18 mouse cellular contexts compared by ENCODE assay signal in the genomic region with DNA sequence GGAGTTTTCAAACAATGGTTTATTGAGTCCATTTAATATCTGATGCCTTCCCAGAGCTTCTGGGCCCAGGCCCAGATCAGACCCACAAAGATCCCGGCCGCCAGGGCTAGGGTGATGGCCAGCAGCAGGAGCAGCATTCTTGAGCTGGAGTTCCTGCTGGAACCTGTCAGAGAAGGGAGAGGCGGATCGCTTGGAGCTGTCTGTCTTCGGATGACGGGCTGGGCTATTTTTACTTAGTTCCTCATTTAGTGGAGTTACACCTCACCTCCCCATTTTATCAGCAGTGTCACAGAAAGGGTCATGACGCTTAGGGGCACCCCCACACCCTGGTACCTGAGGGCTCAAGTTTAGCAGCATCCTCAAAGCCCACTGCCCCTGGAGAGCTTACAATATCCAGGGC. TPM values are rescaled to one million over a fixed set of nuclear protein-coding genes. Genes with fewer than 3 reads are reported as not detected.
DNase-seq lines count a peak whose midpoint lies in the region; ATAC-seq and TF ChIP-seq lines count a peak whose summit lies in the region.
"Had no signal": no experiment of that assay in that cellular context is flagged by ENCODE, and none has a peak within 500 bp of the region (broad histone marks: within the 10 kb centered on the region; RNA-seq: fewer than 3 reads in every experiment).

No protein-coding gene starts in this region.

- intact Hi-C loops in heart, adult 2 months (cut with DNase I), result no loop called here

- no peaks in the 10 kb centered on the region for H3K36me3 ChIP-seq in heart, embryonic 16.5 days (ENCODE audit: control insufficient read depth, insufficient read depth)
- H3K36me3 ChIP-seq in heart, adult 2 months (ENCODE audit: control insufficient read depth, insufficient read depth, low read length), result no peaks in the 10 kb centered on the region
- no peaks in the 10 kb centered on the region for H3K36me3 ChIP-seq in MEL (ENCODE audit: control insufficient read depth in 1 of 2, insufficient read depth in 2 of 2, low read length in 2 of 2)
- H3K36me3 ChIP-seq in thymus, adult 2 months (ENCODE audit: control insufficient read depth, insufficient read depth, low read length), result no peaks in the 10 kb centered on the region
- H3K36me3 ChIP-seq: hindbrain, embryonic 10.5 days; liver, embryonic 12.5 days had no signal

- H3K9ac ChIP-seq in heart, embryonic 16.5 days (ENCODE audit: low read length), result peak overlapping the region; percentile 8
- no peak overlapping the region for H3K9ac ChIP-seq in heart, adult 2 months (ENCODE audit: low read depth, low read length)
- no peak overlapping the region for H3K9ac ChIP-seq in MEL (ENCODE audit: control insufficient read depth, low read depth, low read length, poor library complexity, severe bottlenecking)
- H3K9ac ChIP-seq: liver, embryonic 12.5 days had no signal

- WGBS in heart, embryonic 16.5 days, result 17% methylated on average over 7 of the region's 7 CpGs
- WGBS in heart, adult 2 months, result 30% methylated on average over 7 of the region's 7 CpGs
- WGBS in thymus, adult 2 months, result 3% methylated on average over 7 of the region's 7 CpGs

- no peaks in the 10 kb centered on the region for H3K9me3 ChIP-seq in heart, embryonic 16.5 days (replicated peaks; ENCODE audit: control insufficient read depth, low read length)
- no peaks in the 10 kb centered on the region for H3K9me3 ChIP-seq in MEL (replicated peaks; ENCODE audit: insufficient read depth, low read length)
- H3K9me3 ChIP-seq: hindbrain, embryonic 10.5 days; liver, embryonic 12.5 days had no signal

- H3K27ac ChIP-seq in heart, embryonic 16.5 days (ENCODE audit: low read length), result peak overlapping the region; percentile 67
- no peak overlapping the region for H3K27ac ChIP-seq in heart, adult 2 months
- no peak overlapping the region for H3K27ac ChIP-seq in MEL (ENCODE audit: control insufficient read depth, low read depth, low read length)
- H3K27ac ChIP-seq in bone marrow macrophage, adult 2 months (ENCODE audit: insufficient read depth, low read depth, low read length), result no peak overlapping the region
- H3K27ac ChIP-seq in thymus, adult 2 months (ENCODE audit: control insufficient read depth, insufficient read depth, low read length), result no peak overlapping the region
- H3K27ac ChIP-seq: hindbrain, embryonic 10.5 days; liver, embryonic 12.5 days had no signal

- DNase-seq in heart, adult 2 months, result no peak
- DNase-seq in MEL (ENCODE audit: low read depth, low spot score), result peak; percentile 73
- DNase-seq in thymus, adult 2 months, result no peak
- no peak for DNase-seq in retina, embryonic 14.5 days (ENCODE audit: low spot score)
- DNase-seq: adrenal gland, postnatal 14 days; cerebellum, postnatal 14 days; kidney, postnatal 36 days; layer of hippocampus, postnatal 36 days; left cerebral cortex, postnatal 4 days; thymus, adult 18-20 months had no signal

- TF ChIP-seq EP300 in heart, adult 2 months (IDR thresholded peaks at IDR 0.05; ENCODE audit: insufficient read depth, low read depth, low read length), result no peak
- TF ChIP-seq EP300 in MEL (IDR thresholded peaks at IDR 0.05; ENCODE audit: low read depth in 1 of 2, low read length in 2 of 2), result peak; percentile 37 to 67

- no peak for TF ChIP-seq RAD21 in MEL (IDR thresholded peaks at IDR 0.05; ENCODE audit: low read depth, low read length)

- no peak overlapping the region for H3K4me3 ChIP-seq in heart, embryonic 16.5 days (ENCODE audit: low read length)
- no peak overlapping the region for H3K4me3 ChIP-seq in heart, adult 2 months
- H3K4me3 ChIP-seq in MEL (ENCODE audit: control insufficient read depth in 1 of 2, insufficient read depth in 1 of 2, low read depth in 2 of 2, low read length in 2 of 2), result no peak overlapping the region
- peak overlapping the region; percentile 7; the same call in 1 of the 2 replicates for H3K4me3 ChIP-seq in bone marrow macrophage, adult 2 months (ENCODE audit: insufficient read depth, low read length)
- no peak overlapping the region for H3K4me3 ChIP-seq in thymus, adult 2 months (ENCODE audit: control insufficient read depth, insufficient read depth, low read length)
- H3K4me3 ChIP-seq: hindbrain, embryonic 10.5 days; liver, embryonic 12.5 days had no signal

- no peak for TF ChIP-seq CTCF in heart, adult 2 months (IDR thresholded peaks at IDR 0.05)
- no peak for TF ChIP-seq CTCF in MEL (IDR thresholded peaks at IDR 0.05 in 2 of 3, conservative IDR thresholded peaks at IDR 0.05 in 1 of 3; ENCODE audit: control insufficient read depth in 1 of 3, insufficient read depth in 1 of 3, low read depth in 2 of 3, low read length in 3 of 3, poor library complexity in 1 of 3, severe bottlenecking in 1 of 3)
- no peak for TF ChIP-seq CTCF in bone marrow macrophage, adult 2 months (IDR thresholded peaks at IDR 0.05; ENCODE audit: low read depth, low read length)
- no peak for TF ChIP-seq CTCF in thymus, adult 2 months (IDR thresholded peaks at IDR 0.05; ENCODE audit: borderline replicate concordance, control insufficient read depth, extremely low read depth, insufficient read depth, low read length, poor library complexity)

- ATAC-seq in heart, embryonic 16.5 days (replicated peaks; ENCODE audit: extremely low read depth, insufficient read depth, low FRiP score), result peak; percentile 46; the same call in 1 of the 2 replicates
- ATAC-seq in neutrophil, adult 5-6 weeks (ENCODE audit: extremely low read depth, insufficient number of reproducible peaks, low FRiP score, poor library complexity, severe bottlenecking), result peak; percentile 55
- ATAC-seq: intestine, embryonic 16.5 days; liver, embryonic 12.5 days had no signal

- H3K4me2 ChIP-seq in heart, embryonic 16.5 days (ENCODE audit: low read depth, low read length), result no peak overlapping the region; the same call in 1 of the 2 replicates
- H3K4me2 ChIP-seq: liver, embryonic 12.5 days had no signal

- H3K4me1 ChIP-seq in heart, embryonic 16.5 days (ENCODE audit: control insufficient read depth, insufficient read depth, low read length), result peaks cover 18% of the 10 kb centered on the region
- H3K4me1 ChIP-seq in heart, adult 2 months (ENCODE audit: control insufficient read depth, insufficient read depth, low read length), result peaks cover 3% of the 10 kb centered on the region; the same call in 1 of the 2 replicates
- H3K4me1 ChIP-seq in MEL (ENCODE audit: control insufficient read depth in 1 of 2, insufficient read depth in 2 of 2, low read length in 2 of 2), result peaks cover 0 to 10% of the 10 kb centered on the region in 2 experiments; a peak in 2 of 4 replicates
- H3K4me1 ChIP-seq in bone marrow macrophage, adult 2 months (ENCODE audit: control insufficient read depth, insufficient read depth, low read length), result peaks cover 13% of the 10 kb centered on the region
- H3K4me1 ChIP-seq in thymus, adult 2 months (replicated peaks; ENCODE audit: control insufficient read depth, insufficient read depth, low read length), result no peaks in the 10 kb centered on the region
- H3K4me1 ChIP-seq: hindbrain, embryonic 10.5 days had no signal

- H3K79me2 ChIP-seq in heart, adult 2 months (replicated peaks; ENCODE audit: control insufficient read depth, insufficient read depth, low read length), result no peaks in the 10 kb centered on the region
- H3K79me2 ChIP-seq in MEL (ENCODE audit: control insufficient read depth, insufficient read depth, low read length, poor library complexity), result no peaks in the 10 kb centered on the region

- no peaks in the 10 kb centered on the region for H3K27me3 ChIP-seq in heart, embryonic 16.5 days (ENCODE audit: control insufficient read depth, insufficient read depth, low read length)
- H3K27me3 ChIP-seq in heart, adult 2 months (ENCODE audit: control insufficient read depth, insufficient read depth, low read length), result no peaks in the 10 kb centered on the region
- no peaks in the 10 kb centered on the region for H3K27me3 ChIP-seq in MEL (ENCODE audit: control insufficient read depth in 1 of 2, insufficient read depth in 2 of 2, low read length in 2 of 2)
- H3K27me3 ChIP-seq in thymus, adult 2 months (ENCODE audit: control insufficient read depth, insufficient read depth, low read length), result peaks cover 9% of the 10 kb centered on the region; the same call in 1 of the 2 replicates

- TF ChIP-seq POLR2A in heart, adult 2 months (IDR thresholded peaks at IDR 0.05; ENCODE audit: insufficient read depth, low read depth, low read length), result no peak
- no peak for TF ChIP-seq POLR2A in MEL (IDR thresholded peaks at IDR 0.05; ENCODE audit: control insufficient read depth in 1 of 2, insufficient read depth in 1 of 2, low read depth in 1 of 2, low read length in 2 of 2, poor library complexity in 1 of 2)
- no peak for TF ChIP-seq POLR2A in bone marrow macrophage, adult 2 months (IDR thresholded peaks at IDR 0.05; ENCODE audit: borderline replicate concordance, low read depth, low read length)
- TF ChIP-seq POLR2A in thymus, adult 2 months (IDR thresholded peaks at IDR 0.05; ENCODE audit: control insufficient read depth, extremely low read depth, insufficient read depth, low read length, poor library complexity), result no peak

RNA-seq across cellular contexts. Expression of a gene that starts 6.1 kb away (rescaled TPM):
- 0.14 TPM in 1 of 2 replicates, not detected in the other for polyA plus RNA-seq in heart, embryonic 16.5 days (2015; fragmentation: Nextera tagmentation; extraction: Ambion mirVana)
- not detected for total RNA-seq in heart, adult 2 months (2021)
- not detected in 2 replicates for polyA plus RNA-seq in heart, adult 2 months (2012; rRNA removed)
- not detected in 2 replicates for total RNA-seq in MEL (2012; rRNA removed)
- not detected for polyA plus RNA-seq in MEL (2012; ENCODE audit: insufficient read depth in 1 of 2, insufficient read length in 2 of 2, low read depth in 1 of 2, low replicate concordance in 2 of 2, missing spikeins in 1 of 2)
- not detected in 2 replicates for polyA plus RNA-seq in bone marrow macrophage, adult 2 months (2012; ENCODE audit: insufficient read depth, insufficient read length, missing spikeins)
- total RNA-seq in neutrophil, adult 5-6 weeks (2017), result not detected in 2 replicates
- polyA plus RNA-seq in thymus, adult 2 months (2012; rRNA removed), result 0.23 and 0.33 TPM in 2 replicates
- total RNA-seq: adrenal gland, postnatal 14 days; layer of hippocampus, postnatal 36 days had no signal
- polyA plus RNA-seq: embryonic facial prominence, embryonic 11.5 days; intestine, embryonic 16.5 days; liver, embryonic 12.5 days; neural tube, embryonic 14.5 days had no signal

RNA-seq across cellular contexts. Expression of a gene that starts 19.3 kb away (rescaled TPM):
- 35.9 and 37.7 TPM in 2 replicates for polyA plus RNA-seq in heart, embryonic 16.5 days (2015; fragmentation: Nextera tagmentation; extraction: Ambion mirVana)
- total RNA-seq in heart, adult 2 months (2021), result 100 to 1,000 TPM; 216 to 243 TPM
- 432 and 512 TPM in 2 replicates for polyA plus RNA-seq in heart, adult 2 months (2012; rRNA removed)
- total RNA-seq in MEL (2012; rRNA removed), result 154 and 158 TPM in 2 replicates
- 100 to 1,000 TPM; 128 to 363 TPM for polyA plus RNA-seq in MEL (2012; ENCODE audit: insufficient read depth in 1 of 2, insufficient read length in 2 of 2, low read depth in 1 of 2, low replicate concordance in 2 of 2, missing spikeins in 1 of 2)
- 41.4 and 51.6 TPM in 2 replicates for polyA plus RNA-seq in bone marrow macrophage, adult 2 months (2012; ENCODE audit: insufficient read depth, insufficient read length, missing spikeins)
- 32.0 and 58.0 TPM in 2 replicates for total RNA-seq in neutrophil, adult 5-6 weeks (2017)
- 349 and 357 TPM in 2 replicates for polyA plus RNA-seq in thymus, adult 2 months (2012; rRNA removed)

RNA-seq across cellular contexts. Expression of a gene that starts 22.7 kb away (rescaled TPM):
- polyA plus RNA-seq in heart, embryonic 16.5 days (2015; fragmentation: Nextera tagmentation; extraction: Ambion mirVana), result 0.11 and 0.24 TPM in 2 replicates
- not detected for total RNA-seq in heart, adult 2 months (2021)
- 0.09 and 0.10 TPM in 2 replicates for polyA plus RNA-seq in heart, adult 2 months (2012; rRNA removed)
- total RNA-seq in MEL (2012; rRNA removed), result 0.33 and 0.46 TPM in 2 replicates
- polyA plus RNA-seq in MEL (2012; ENCODE audit: insufficient read depth in 1 of 2, insufficient read length in 2 of 2, low read depth in 1 of 2, low replicate concordance in 2 of 2, missing spikeins in 1 of 2), result under 1 TPM in 1 of 2 experiments, not detected in 1; 0.31 TPM
- polyA plus RNA-seq in bone marrow macrophage, adult 2 months (2012; ENCODE audit: insufficient read depth, insufficient read length, missing spikeins), result not detected in 2 replicates
- total RNA-seq in neutrophil, adult 5-6 weeks (2017), result 0.23 and 0.74 TPM in 2 replicates
- polyA plus RNA-seq in thymus, adult 2 months (2012; rRNA removed), result 0.73 and 1.0 TPM in 2 replicates
- total RNA-seq: adrenal gland, postnatal 14 days had no signal
- polyA plus RNA-seq: embryonic facial prominence, embryonic 11.5 days; hindbrain, embryonic 10.5 days had no signal

RNA-seq across cellular contexts. Expression of a gene that starts 32.5 kb away (rescaled TPM):
- 108 and 112 TPM in 2 replicates for polyA plus RNA-seq in heart, embryonic 16.5 days (2015; fragmentation: Nextera tagmentation; extraction: Ambion mirVana)
- 100 to 1,000 TPM; 101 to 109 TPM for total RNA-seq in heart, adult 2 months (2021)
- polyA plus RNA-seq in heart, adult 2 months (2012; rRNA removed), result 160 and 196 TPM in 2 replicates
- 20.6 and 30.4 TPM in 2 replicates for total RNA-seq in MEL (2012; rRNA removed)
- 10 to 100 TPM in 1 of 2 experiments, not detected in 1; 42.4 TPM for polyA plus RNA-seq in MEL (2012; ENCODE audit: insufficient read depth in 1 of 2, insufficient read length in 2 of 2, low read depth in 1 of 2, low replicate concordance in 2 of 2, missing spikeins in 1 of 2)
- polyA plus RNA-seq in bone marrow macrophage, adult 2 months (2012; ENCODE audit: insufficient read depth, insufficient read length, missing spikeins), result 75.4 and 80.6 TPM in 2 replicates
- total RNA-seq in neutrophil, adult 5-6 weeks (2017), result 11.5 and 17.2 TPM in 2 replicates
- polyA plus RNA-seq in thymus, adult 2 months (2012; rRNA removed), result 64.9 and 71.8 TPM in 2 replicates

RNA-seq across cellular contexts. Expression of a gene that starts 34.8 kb away (rescaled TPM):
- polyA plus RNA-seq in heart, embryonic 16.5 days (2015; fragmentation: Nextera tagmentation; extraction: Ambion mirVana), result 17.7 and 18.2 TPM in 2 replicates
- 1 to 10 TPM; 6.9 to 7.1 TPM for total RNA-seq in heart, adult 2 months (2021)
- polyA plus RNA-seq in heart, adult 2 months (2012; rRNA removed), result 3.0 and 3.1 TPM in 2 replicates
- total RNA-seq in MEL (2012; rRNA removed), result 20.2 and 29.5 TPM in 2 replicates
- 10 to 100 TPM in 1 of 2 experiments, not detected in 1; 50.9 TPM for polyA plus RNA-seq in MEL (2012; ENCODE audit: insufficient read depth in 1 of 2, insufficient read length in 2 of 2, low read depth in 1 of 2, low replicate concordance in 2 of 2, missing spikeins in 1 of 2)
- polyA plus RNA-seq in bone marrow macrophage, adult 2 months (2012; ENCODE audit: insufficient read depth, insufficient read length, missing spikeins), result 11.1 and 11.6 TPM in 2 replicates
- total RNA-seq in neutrophil, adult 5-6 weeks (2017), result 11.7 and 14.3 TPM in 2 replicates
- 5.8 and 8.8 TPM in 2 replicates for polyA plus RNA-seq in thymus, adult 2 months (2012; rRNA removed)
